Mouse (Mus musculus) intestine, postnatal 0 days (tissue): ENCODE measurements at regions not wholly inside any gene's neighbourhood (a gene's known extent, or its start where the extent isn't known, plus 50 kb on each side); places are given as distances from the start of the nearest gene placed in this dataset.

Experiments used
- ATAC-seq: fragments of 200-750 bp; cut with Nextera tagmentation; 2 replicates; pipeline ENCODE4 v1.8.0; 2017; ENCODE audit warnings: mild to moderate bottlenecking, moderate TSS enrichment, moderate library complexity
- H3K27ac ChIP-seq: fragments of 300-500 bp; sonication (generic); 2 replicates; pipeline ENCODE4 v1.5.1; 2014; ENCODE audit warnings: mild to moderate bottlenecking, low read depth, low read length, moderate library complexity
- H3K27me3 ChIP-seq: fragments of 300-500 bp; sonication (generic); replicated peaks from 2 replicates; pipeline ENCODE4 v1.6.1; 2014; ENCODE audit warnings: low read length, mixed read lengths; ENCODE audit not compliant: control insufficient read depth, insufficient read depth
- H3K36me3 ChIP-seq: fragments of 300-500 bp; sonication (generic); 2 replicates; pipeline ENCODE4 v1.6.1; 2014; ENCODE audit warnings: mild to moderate bottlenecking, moderate library complexity; ENCODE audit not compliant: control insufficient read depth, insufficient read depth
- H3K4me1 ChIP-seq: fragments of 300-500 bp; sonication (generic); replicated peaks from 2 replicates; pipeline ENCODE4 v1.6.1; 2014; ENCODE audit warnings: antibody characterized with exemption, low read length, mixed read lengths; ENCODE audit not compliant: control insufficient read depth, insufficient read depth
- H3K4me2 ChIP-seq: fragments of 300-500 bp; sonication (generic); replicated peaks from 2 replicates; pipeline ENCODE4 v1.6.1; 2014; ENCODE audit warnings: low read depth, mild to moderate bottlenecking, moderate library complexity
- H3K4me3 ChIP-seq: fragments of 300-500 bp; sonication (generic); 2 replicates; pipeline ENCODE4 v1.5.1; 2014; ENCODE audit warnings: low read depth, low read length
- H3K9ac ChIP-seq: fragments of 300-500 bp; sonication (generic); 2 replicates; pipeline ENCODE4 v1.6.1; 2014; ENCODE audit warnings: mild to moderate bottlenecking, low read depth, low read length
- H3K9me3 ChIP-seq: fragments of 300-500 bp; sonication (generic); 2 replicates; pipeline ENCODE4 v1.6.1; 2016; ENCODE audit warnings: mixed run types; ENCODE audit not compliant: control insufficient read depth
- CTCF ChIP-seq: sonication (generic); IDR thresholded peaks from 2 replicates; pipeline ENCODE4 v1.5.1; 2016; ENCODE audit warnings: low read depth, mild to moderate bottlenecking, control low read depth, antibody characterized with exemption, moderate library complexity
- WGBS: fragments of 180-500 bp; shearing (Covaris S2); extraction: QIAGEN DNeasy Blood & Tissue Kit; methylation state at CpG from one replicate; pipeline ENCODE4 v1.1.7; 2014; 5-methylcytosine and 5-hydroxymethylcytosine counted together

DNA sequence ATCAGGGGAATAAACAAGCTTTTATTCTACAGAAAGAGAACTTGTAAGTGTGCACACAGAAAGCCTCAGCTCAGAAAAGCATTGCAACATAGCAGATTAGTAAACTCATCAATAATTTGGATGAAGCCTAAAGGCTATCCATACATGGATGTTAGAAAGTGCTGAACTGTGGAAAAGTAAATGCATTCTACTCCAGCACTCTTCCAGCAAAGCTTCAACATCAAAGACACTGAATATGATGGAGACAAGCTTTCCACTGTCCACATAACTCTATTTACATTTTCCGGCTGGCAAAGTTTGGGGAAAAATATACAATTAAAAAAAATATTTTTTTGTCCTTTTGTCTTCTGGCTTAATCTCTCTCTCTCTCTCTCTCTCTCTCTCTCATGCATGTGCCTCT lies 69.7 kb downstream of the Slitrk6 start:
- Histone ChIP-seq H3K27ac (no peak overlapping the region), H3K36me3 (no peaks in the 10 kb centered on the region), H3K9me3 (no peaks in the 10 kb centered on the region), H3K27me3 (no peaks in the 10 kb centered on the region), H3K4me1 (no peaks in the 10 kb centered on the region), H3K4me2 (no peak overlapping the region), H3K4me3 (no peak overlapping the region), H3K9ac (no peak overlapping the region)
- no peak for TF ChIP-seq CTCF
- WGBS: 74% methylated on average over 1 of the region's 1 CpGs
- ATAC-seq: no peak

DNA sequence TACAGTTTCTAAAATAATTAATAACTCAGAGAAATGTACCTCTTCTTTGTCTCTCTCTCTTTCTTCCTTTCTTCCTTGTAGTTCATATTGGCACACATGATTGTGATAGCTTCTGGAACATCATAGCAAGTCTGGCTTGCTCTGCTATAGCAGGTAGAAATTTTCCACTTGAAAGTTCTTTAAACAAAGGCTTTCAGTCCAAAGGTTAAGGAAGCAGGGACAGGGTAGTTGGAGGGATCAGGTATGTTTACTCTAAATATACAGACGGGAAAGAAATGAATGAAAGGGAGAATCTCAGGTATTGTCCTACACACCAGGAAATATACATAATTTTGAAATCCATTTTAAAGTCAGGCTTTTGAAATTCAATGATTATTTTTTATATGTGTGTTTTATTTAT lies 75.2 kb downstream of the Slitrk6 start:
- TF ChIP-seq CTCF: no peak

DNA sequence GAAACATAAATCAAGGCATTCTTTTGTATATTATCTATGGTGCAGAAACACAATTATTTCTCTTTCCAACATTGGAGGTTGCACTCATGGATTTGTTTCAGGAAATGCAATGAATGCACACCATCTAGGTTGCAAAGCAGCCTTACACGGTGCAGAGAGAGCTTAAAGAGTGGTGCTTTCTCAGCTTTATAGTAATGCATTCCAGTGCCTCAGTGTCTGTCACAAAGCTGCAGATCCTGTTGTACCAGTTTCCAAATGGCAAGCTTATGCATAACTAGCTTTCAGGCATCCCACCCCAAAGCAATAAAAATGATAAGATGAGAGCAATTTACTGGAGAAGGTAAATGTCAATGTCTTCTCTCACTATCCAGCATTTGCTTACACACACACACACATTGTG lies 89.2 kb downstream of the Slitrk6 start:
- 48% methylated on average over 1 of the region's 1 CpGs for WGBS
- no peak for TF ChIP-seq CTCF

More for the DNA sequence above, 75.2 kb downstream of the Slitrk6 start:
- Histone ChIP-seq H3K4me1 (no peaks in the 10 kb centered on the region), H3K27me3 (no peaks in the 10 kb centered on the region), H3K9me3 (no peaks in the 10 kb centered on the region), H3K9ac (no peak overlapping the region), H3K36me3 (no peaks in the 10 kb centered on the region), H3K4me3 (no peak overlapping the region), H3K27ac (no peak overlapping the region), H3K4me2 (no peak overlapping the region)
- 41% methylated on average over 1 of the region's 1 CpGs for WGBS
- no peak for ATAC-seq

DNA sequence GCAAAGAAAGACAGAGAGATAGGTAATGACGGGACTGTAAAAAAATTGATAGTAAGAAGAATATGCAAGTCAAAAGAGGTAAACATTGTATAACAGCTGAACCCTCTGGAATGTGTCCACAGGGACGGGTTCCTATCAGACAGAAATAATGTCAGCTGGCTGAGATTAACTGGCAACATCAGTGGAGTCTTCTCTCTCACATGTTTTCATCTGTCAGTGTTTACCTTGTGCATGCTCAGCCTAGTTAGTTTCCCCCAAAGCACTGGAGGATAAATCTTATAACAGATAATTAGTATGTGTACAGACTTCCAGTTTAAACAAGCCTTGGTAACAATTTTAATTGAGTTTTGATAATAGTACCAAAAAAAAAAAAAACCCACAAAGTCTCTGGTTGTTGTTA lies 91.7 kb downstream of the Slitrk6 start:
- ATAC-seq: no peak

More for the DNA sequence above, 89.2 kb downstream of the Slitrk6 start:
- Histone ChIP-seq H3K27me3 (no peaks in the 10 kb centered on the region), H3K9me3 (no peaks in the 10 kb centered on the region), H3K4me1 (no peaks in the 10 kb centered on the region), H3K4me3 (no peak overlapping the region), H3K4me2 (no peak overlapping the region), H3K9ac (no peak overlapping the region), H3K36me3 (no peaks in the 10 kb centered on the region), H3K27ac (no peak overlapping the region)
- no peak for ATAC-seq

DNA sequence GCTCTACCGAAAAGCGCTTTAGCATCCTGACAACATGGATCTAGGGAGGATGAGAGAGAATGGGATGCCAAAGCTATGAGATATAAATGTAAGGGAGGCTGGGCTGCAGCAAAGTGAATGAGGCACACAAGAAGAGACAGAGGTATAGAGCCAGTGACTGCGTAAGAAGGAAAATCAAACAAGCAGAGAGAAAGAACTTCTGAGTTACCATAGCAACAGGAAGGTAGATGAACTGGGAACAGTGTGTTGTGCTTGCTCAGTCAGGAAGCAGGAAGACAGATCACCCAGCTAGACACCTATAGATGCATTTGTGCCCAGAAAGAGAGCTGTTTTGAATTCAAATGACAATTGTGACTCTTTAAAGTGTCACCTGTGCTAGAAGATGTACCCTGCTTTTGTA lies 120.8 kb downstream of the Slitrk6 start:
- Histone ChIP-seq H3K27ac (no peak overlapping the region), H3K27me3 (no peaks in the 10 kb centered on the region), H3K9ac (no peak overlapping the region), H3K4me3 (no peak overlapping the region), H3K4me2 (no peak overlapping the region), H3K9me3 (no peaks in the 10 kb centered on the region), H3K36me3 (no peaks in the 10 kb centered on the region), H3K4me1 (no peaks in the 10 kb centered on the region)
- ATAC-seq: no peak
- WGBS: 77% methylated on average over 3 of the region's 3 CpGs
- no peak for TF ChIP-seq CTCF

More for the DNA sequence above, 91.7 kb downstream of the Slitrk6 start:
- H3K27me3 ChIP-seq: no peaks in the 10 kb centered on the region
- no peak for TF ChIP-seq CTCF
- H3K4me3 ChIP-seq: no peak overlapping the region
- H3K4me1 ChIP-seq: no peaks in the 10 kb centered on the region
- H3K27ac ChIP-seq: no peak overlapping the region
- no peak overlapping the region for H3K4me2 ChIP-seq
- H3K36me3 ChIP-seq: no peaks in the 10 kb centered on the region
- WGBS: 23% methylated on average over 2 of the region's 2 CpGs
- no peak overlapping the region for H3K9ac ChIP-seq
- H3K9me3 ChIP-seq: no peaks in the 10 kb centered on the region

DNA sequence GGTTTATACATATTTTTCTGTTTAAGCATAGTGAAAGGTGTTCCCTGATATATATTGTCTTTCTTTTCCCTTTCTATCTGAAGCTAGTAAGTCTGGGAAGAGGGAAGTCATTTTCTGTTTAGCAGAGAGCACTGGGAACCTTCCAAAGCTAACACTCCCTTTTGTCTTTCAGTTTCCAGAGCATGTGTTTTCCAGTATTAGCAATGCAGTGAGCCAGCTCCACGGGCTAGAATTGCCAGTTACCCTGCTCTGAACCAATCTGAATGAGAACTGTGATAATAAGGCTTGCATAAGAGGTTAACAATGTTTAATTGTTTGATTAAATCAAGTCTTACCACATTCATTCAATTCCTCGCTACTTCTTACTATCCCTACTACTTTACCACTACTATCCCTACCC lies 131.2 kb downstream of the Slitrk6 start:
- no peak for TF ChIP-seq CTCF
- WGBS: 71% methylated on average over 2 of the region's 2 CpGs
- Histone ChIP-seq H3K4me1 (no peaks in the 10 kb centered on the region), H3K9me3 (no peaks in the 10 kb centered on the region), H3K4me3 (no peak overlapping the region), H3K9ac (no peak overlapping the region), H3K4me2 (no peak overlapping the region), H3K36me3 (no peaks in the 10 kb centered on the region), H3K27me3 (no peaks in the 10 kb centered on the region), H3K27ac (no peak overlapping the region)
- ATAC-seq: no peak

DNA sequence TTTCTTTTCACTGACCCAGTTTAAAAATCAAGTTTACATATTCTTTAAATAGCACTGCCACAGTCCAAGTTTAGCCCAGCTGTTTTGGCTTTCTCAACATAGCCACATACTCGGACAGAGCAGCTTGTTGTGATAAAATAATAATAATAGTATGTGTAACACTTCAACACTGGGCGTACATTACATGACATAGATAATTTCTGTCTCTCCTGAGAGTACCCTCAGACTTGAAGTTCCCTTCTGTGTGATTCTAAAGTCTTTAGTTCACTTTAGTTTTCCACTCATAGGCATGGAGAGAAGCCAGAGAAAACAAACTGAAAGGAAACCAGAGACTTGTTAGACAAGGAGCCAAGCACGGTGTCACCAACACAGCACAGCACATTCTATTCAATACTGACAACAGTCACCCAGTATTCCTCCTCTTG lies 136.4 kb downstream of the Slitrk6 start:
- Histone ChIP-seq H3K27ac (no peak overlapping the region), H3K27me3 (no peaks in the 10 kb centered on the region), H3K36me3 (no peaks in the 10 kb centered on the region), H3K9ac (no peak overlapping the region), H3K4me3 (no peak overlapping the region), H3K4me1 (no peaks in the 10 kb centered on the region), H3K9me3 (no peaks in the 10 kb centered on the region), H3K4me2 (peak overlapping the region; percentile 17; the same call in 1 of the 2 replicates)
- WGBS: 56% methylated on average over 3 of the region's 3 CpGs
- ATAC-seq: no peak
- no peak for TF ChIP-seq CTCF
